Mouse (Mus musculus) lung, postnatal 25 days (tissue): ENCODE data around the gene Gm20854.
"Not testable (repeated sequence)": the region's sequence is repeated elsewhere in the genome, so short reads cannot be mapped to it uniquely, and the experiment has no call there.

Source experiments
- DNase-seq: peaks from one replicate; pipeline ENCODE4 v3.0.0; 2022; ENCODE audit warnings: low spot score

Gm20854 gene

DNA sequence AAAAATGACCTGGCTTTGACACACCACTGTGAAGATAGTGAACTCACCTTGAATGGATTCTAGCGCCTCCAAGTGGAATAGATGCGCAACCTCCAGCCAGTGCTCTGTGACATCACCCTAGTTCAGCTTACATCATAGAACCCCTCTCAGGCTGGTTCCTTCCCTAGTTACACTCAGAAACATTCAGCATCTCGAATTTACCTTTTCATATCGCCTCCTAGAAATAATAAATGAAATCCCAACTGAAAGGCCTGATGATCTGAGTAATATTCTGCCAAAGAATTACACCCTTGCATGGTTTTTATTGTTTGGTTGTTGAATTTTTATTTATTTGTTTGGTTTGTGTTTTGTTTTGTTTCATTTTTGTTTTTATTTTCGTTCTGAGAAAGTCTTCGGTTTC lies at the start of gene Gm20854:
Gene Gm20854, minus strand, starts transcription at position 101 of the 400 bp plus-strand sequence.
- not testable (repeated sequence) for DNase-seq
